Mouse (Mus musculus) bone marrow, adult 2 months (tissue): Measurements from ENCODE around the gene Rxfp4.

Experiments
- CTCF ChIP-seq: fragments of 200-500 bp; IDR thresholded peaks from 2 replicates; pipeline ENCODE4 v1.5.1; 2011; ENCODE audit warnings: low read length, control low read depth; ENCODE audit not compliant: control insufficient read depth, insufficient read depth
- POLR2A ChIP-seq: fragments of 200-500 bp; IDR thresholded peaks from 2 replicates; pipeline ENCODE4 v1.6.1; 2011; ENCODE audit warnings: low read depth, mild to moderate bottlenecking, control low read depth, low read length, borderline replicate concordance; ENCODE audit not compliant: control insufficient read depth

GRCm38 (mm10) chr3:88652846-88653515 lies at the start of gene Rxfp4:
- TF ChIP-seq CTCF = no peak
- no peak for TF ChIP-seq POLR2A
